Mouse (Mus musculus) ES-Bruce4 (cell line): ENCODE measurements at regions not wholly inside any gene's neighbourhood (a gene's known extent, or its start where the extent isn't known, plus 50 kb on each side); places are given as distances from the start of the nearest gene placed in this dataset.

Source experiments
- CTCF ChIP-seq: IDR thresholded peaks from one replicate; pipeline ENCODE4 v1.8.1; 2011; ENCODE audit warnings: low read depth, low read length
- EP300 ChIP-seq: IDR thresholded peaks from 2 replicates; pipeline ENCODE4 v1.6.1; 2011; ENCODE audit warnings: low read depth, low read length; ENCODE audit not compliant: insufficient read depth
- POLR2A ChIP-seq: IDR thresholded peaks from one replicate; pipeline ENCODE4 v1.8.1; 2011; ENCODE audit warnings: low read length; ENCODE audit not compliant: insufficient read depth

GRCm38 (mm10) chr11:35004431-35004830 lies 116.6 kb upstream of the Slit3 start:
- TF ChIP-seq CTCF (no peak), POLR2A (no peak), EP300 (no peak)
